Mouse (Mus musculus): ENCODE data around the gene Klhl36.

GRCm38 (mm10) chr8:119881301-119881700, 19.2 kb downstream of the Klhl36 start:
- TF ChIP-seq GATA1 (IDR thresholded peaks at IDR 0.05; ENCODE audit: borderline replicate concordance, low read length) (no peak), FLI1 (IDR thresholded peaks at IDR 0.05; ENCODE audit: low read length) (no peak)

Measured in megakaryocyte, embryonic 14.5 days (primary cell).